Mouse (Mus musculus) hindbrain, embryonic 11.5 days (tissue): ENCODE data around the gene Epb41l5. TPM values are rescaled to one million over a fixed set of nuclear protein-coding genes. Genes with fewer than 3 reads are reported as not detected.

ENCODE experiments used
- ATAC-seq: fragments of 200-750 bp; cut with Nextera tagmentation; 2 replicates; pipeline ENCODE4 v1.8.0; 2017; ENCODE audit warnings: mild to moderate bottlenecking, moderate TSS enrichment, moderate library complexity; ENCODE audit not compliant: low FRiP score
- DNase-seq: peaks from one replicate; pipeline ENCODE4 v3.0.0-alpha.2; 2015; ENCODE audit warnings: low spot score
- H3K27ac ChIP-seq: fragments of 300-500 bp; sonication (generic); 2 replicates; pipeline ENCODE4 v1.5.1; 2014; ENCODE audit warnings: mild to moderate bottlenecking, low read depth, low read length
- H3K27me3 ChIP-seq: fragments of 300-500 bp; sonication (generic); 2 replicates; pipeline ENCODE4 v1.6.1; 2014; ENCODE audit warnings: mild to moderate bottlenecking, low read length, moderate library complexity, mixed read lengths; ENCODE audit not compliant: control insufficient read depth, insufficient read depth
- H3K36me3 ChIP-seq: fragments of 300-500 bp; sonication (generic); 2 replicates; pipeline ENCODE4 v1.6.1; 2014; ENCODE audit warnings: mild to moderate bottlenecking, low read length, moderate library complexity, mixed read lengths; ENCODE audit not compliant: control insufficient read depth, insufficient read depth
- H3K4me1 ChIP-seq: fragments of 300-500 bp; sonication (generic); replicated peaks from 2 replicates; pipeline ENCODE4 v1.6.1; 2014; ENCODE audit warnings: low read length, mixed read lengths; ENCODE audit not compliant: control insufficient read depth, insufficient read depth
- H3K4me2 ChIP-seq: fragments of 300-500 bp; sonication (generic); replicated peaks from 2 replicates; pipeline ENCODE4 v1.6.1; 2014; ENCODE audit warnings: mild to moderate bottlenecking, low read depth, low read length
- H3K4me3 ChIP-seq: fragments of 300-500 bp; sonication (generic); 2 replicates; pipeline ENCODE4 v1.5.1; 2014; ENCODE audit warnings: low read depth, low read length
- H3K9ac ChIP-seq: fragments of 300-500 bp; sonication (generic); 2 replicates; pipeline ENCODE4 v1.6.1; 2014; ENCODE audit warnings: low read depth, low read length
- H3K9me3 ChIP-seq: fragments of 300-500 bp; sonication (generic); 2 replicates; pipeline ENCODE4 v1.6.1; 2016; ENCODE audit warnings: low read length; ENCODE audit not compliant: control insufficient read depth
- WGBS: fragments of 180-500 bp; shearing (Covaris S2); extraction: QIAGEN DNeasy Blood & Tissue Kit; methylation state at CpG from one replicate; pipeline ENCODE4 v1.1.7; 2014; 5-methylcytosine and 5-hydroxymethylcytosine counted together
- polyA plus RNA-seq: library from polyadenylated mRNA; unstranded; fragments of >200 nt; fragmentation: Nextera tagmentation; extraction: Ambion mirVana; gene quantifications from 2 replicates; pipeline ENCODE4 v1.2.1, GENCODE M21; 2014

Epb41l5 gene
- polyA plus RNA-seq = 32.9 and 37.9 TPM in 2 replicates

GRCm38 (mm10) chr1:119648205-119649111 lies at the start of gene Epb41l5:
Gene Epb41l5, minus strand, starts transcription at chr1:119649000.
- H3K4me2 ChIP-seq = peak within 1 kb of the TSS; percentile 76
- peak; percentile 95 for DNase-seq

GRCm38 (mm10) chr1:119696860-119697259 lies 48.1 kb upstream of the Epb41l5 start:
- WGBS = 95% methylated on average over 1 of the region's 1 CpGs
- no peak overlapping the region for H3K27ac ChIP-seq
- DNase-seq (no peak), ATAC-seq (no peak)
- H3K9ac ChIP-seq = no peak overlapping the region
- no peak overlapping the region for H3K4me2 ChIP-seq
- H3K9me3 ChIP-seq = no peaks in the 10 kb centered on the region
- H3K27me3 ChIP-seq = no peaks in the 10 kb centered on the region
- no peak overlapping the region for H3K4me3 ChIP-seq
- no peaks in the 10 kb centered on the region for H3K4me1 ChIP-seq
- no peaks in the 10 kb centered on the region for H3K36me3 ChIP-seq

More at GRCm38 (mm10) chr1:119648205-119649111, at the start of gene Epb41l5:
- Histone ChIP-seq H3K27me3 (no peaks in the 10 kb centered on the region), H3K36me3 (no peaks in the 10 kb centered on the region), H3K4me3 (peak within 1 kb of the TSS; percentile 74), H3K4me1 (no peaks in the 10 kb centered on the region), H3K27ac (peak within 1 kb of the TSS; percentile 65), H3K9me3 (no peaks in the 10 kb centered on the region), H3K9ac (peak within 1 kb of the TSS; percentile 58)
- WGBS = under 1% methylated on average over 85 of the region's 86 CpGs
- peak; percentile 98 for ATAC-seq

DNA sequence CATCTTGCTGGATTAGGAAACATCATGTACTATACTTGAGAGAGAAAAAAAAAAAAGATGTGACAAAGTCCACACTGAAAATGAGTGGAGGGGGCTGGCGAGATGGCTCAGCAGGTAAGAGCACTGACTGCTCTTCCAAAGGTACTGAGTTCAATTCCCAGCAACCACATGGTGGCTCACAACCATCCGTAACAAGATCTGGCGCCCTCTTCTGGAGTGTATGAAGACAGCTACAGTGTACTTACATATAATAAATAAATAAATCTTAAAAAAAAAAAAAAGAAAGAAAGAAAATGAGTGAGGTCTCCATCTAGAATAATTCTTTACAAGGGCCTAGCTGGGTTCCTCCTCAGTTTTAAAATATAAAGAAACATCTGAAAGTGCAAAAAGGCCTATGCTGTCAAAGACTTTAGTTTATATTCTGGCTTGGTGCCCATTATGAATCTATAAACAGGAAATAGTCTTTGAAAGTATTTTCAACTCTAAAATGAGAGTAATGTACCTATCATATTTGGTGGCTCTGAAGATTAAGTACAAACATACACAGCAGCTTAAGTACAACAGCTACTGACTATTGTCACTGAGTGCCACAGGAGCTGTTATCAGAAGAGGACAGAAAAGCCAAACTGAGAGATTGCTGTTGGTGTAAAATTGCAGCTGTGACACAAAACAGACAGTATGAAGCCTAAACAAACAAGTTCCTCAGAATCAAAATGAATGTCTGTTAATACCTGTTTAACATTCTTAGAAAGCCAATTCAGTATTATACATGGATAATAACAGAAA lies 37.2 kb upstream of the Epb41l5 start:
- Histone ChIP-seq H3K4me2 (no peak overlapping the region), H3K27ac (no peak overlapping the region), H3K36me3 (no peaks in the 10 kb centered on the region), H3K27me3 (no peaks in the 10 kb centered on the region), H3K4me1 (no peaks in the 10 kb centered on the region), H3K4me3 (no peak overlapping the region), H3K9ac (no peak overlapping the region), H3K9me3 (no peaks in the 10 kb centered on the region)
- 90% methylated on average over 3 of the region's 3 CpGs for WGBS
- ATAC-seq (no peak), DNase-seq (no peak)

- no peaks in the 10 kb centered on the region for H3K27me3 ChIP-seq
- WGBS = 79% methylated on average over 2 of the region's 2 CpGs
- no peak overlapping the region for H3K9ac ChIP-seq
- no peaks in the 10 kb centered on the region for H3K36me3 ChIP-seq
- ATAC-seq = no peak
- DNase-seq = no peak
- no peaks in the 10 kb centered on the region for H3K4me1 ChIP-seq
- H3K27ac ChIP-seq = no peak overlapping the region
- no peak overlapping the region for H3K4me2 ChIP-seq
- H3K4me3 ChIP-seq = no peak overlapping the region
- no peaks in the 10 kb centered on the region for H3K9me3 ChIP-seq
Measured at GRCm38 (mm10) chr1:119681663-119682213, 32.9 kb upstream of the Epb41l5 start.

- DNase-seq = peak; percentile 35
- Histone ChIP-seq H3K36me3 (no peaks in the 10 kb centered on the region), H3K27me3 (no peaks in the 10 kb centered on the region), H3K4me3 (no peak overlapping the region), H3K9ac (no peak overlapping the region), H3K27ac (no peak overlapping the region), H3K4me1 (no peaks in the 10 kb centered on the region), H3K4me2 (no peak overlapping the region), H3K9me3 (no peaks in the 10 kb centered on the region)
- 79% methylated on average over 1 of the region's 1 CpGs for WGBS
- 0 out of 2 replicates have a peak, but pooled peaks have one; percentile 47 for ATAC-seq
Measured at GRCm38 (mm10) chr1:119674984-119675383, 26.2 kb upstream of the Epb41l5 start.

DNA sequence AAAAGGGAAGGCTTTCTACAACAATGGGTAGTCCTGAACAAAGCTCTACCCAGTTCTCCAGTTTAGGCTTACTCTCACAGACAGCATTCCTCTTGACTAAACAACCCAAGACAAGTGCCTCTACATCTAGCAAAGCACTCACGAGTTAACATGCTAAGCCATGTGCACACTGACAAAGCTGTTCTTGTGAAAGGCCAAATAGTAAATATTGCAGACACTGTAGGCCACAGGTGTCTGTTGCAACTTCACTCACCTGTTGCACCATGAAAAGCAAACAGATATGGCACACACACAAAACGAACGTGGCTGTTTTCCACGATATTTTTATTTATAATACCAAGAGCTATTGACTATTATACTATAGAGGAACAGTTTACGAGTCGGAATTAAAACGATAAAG lies 18.1 kb upstream of the Epb41l5 start:
- WGBS = 94% methylated on average over 7 of the region's 7 CpGs
- Histone ChIP-seq H3K27me3 (no peaks in the 10 kb centered on the region), H3K4me3 (no peak overlapping the region), H3K9ac (no peak overlapping the region), H3K4me1 (no peaks in the 10 kb centered on the region), H3K27ac (no peak overlapping the region), H3K4me2 (no peak overlapping the region), H3K36me3 (0 out of 2 replicates have a peak, but pooled peaks cover 2% of the 10 kb centered on the region), H3K9me3 (no peaks in the 10 kb centered on the region)
- DNase-seq (no peak), ATAC-seq (no peak)

DNA sequence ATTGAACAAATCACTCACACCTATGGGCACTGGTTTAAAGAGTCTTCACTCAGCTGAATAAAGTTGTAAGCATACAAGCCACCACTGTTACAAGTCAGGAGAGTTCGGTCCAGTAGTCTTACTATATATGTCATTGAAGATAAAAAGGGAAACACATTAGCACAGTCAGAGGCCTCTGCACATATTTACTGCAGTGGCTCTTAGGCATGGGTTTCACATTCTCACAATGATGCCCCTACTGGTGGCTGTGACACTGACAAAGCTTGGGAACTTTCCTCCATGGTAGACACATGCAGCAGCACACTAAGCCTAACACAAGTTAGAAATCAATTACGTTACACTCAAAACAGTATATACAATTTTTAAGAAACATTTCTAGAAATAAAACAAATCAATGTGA lies 5.5 kb upstream of the Epb41l5 start:
- Histone ChIP-seq H3K36me3 (no peaks in the 10 kb centered on the region), H3K27ac (no peak overlapping the region), H3K9ac (no peak overlapping the region), H3K4me1 (no peaks in the 10 kb centered on the region), H3K27me3 (no peaks in the 10 kb centered on the region), H3K4me2 (no peak overlapping the region), H3K4me3 (no peak overlapping the region), H3K9me3 (no peaks in the 10 kb centered on the region)
- WGBS = 91% methylated on average over 2 of the region's 2 CpGs
- DNase-seq (no peak), ATAC-seq (no peak)

DNA sequence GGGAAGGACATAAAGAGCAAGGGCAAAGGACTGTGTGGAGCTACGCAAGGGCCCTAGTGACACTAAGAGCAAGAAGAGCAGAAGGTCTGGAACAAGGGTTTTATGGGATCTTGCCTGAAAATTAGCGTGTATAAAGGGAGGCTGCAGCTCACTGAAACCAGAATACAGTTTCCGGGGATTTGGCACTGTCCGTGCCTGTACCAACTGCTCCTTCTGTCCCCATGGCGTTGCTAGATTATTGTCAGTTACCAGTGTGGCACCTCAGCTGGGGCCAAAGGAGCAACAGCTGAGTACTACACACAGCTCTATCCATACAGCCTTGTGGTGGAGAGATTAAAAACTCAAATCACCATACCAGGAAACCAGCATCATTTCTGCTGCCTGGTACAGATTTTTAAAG lies 1.6 kb upstream of the Epb41l5 start:
- no peaks in the 10 kb centered on the region for H3K27me3 ChIP-seq
- DNase-seq (no peak), ATAC-seq (no peak)
- no peaks in the 10 kb centered on the region for H3K9me3 ChIP-seq
- H3K36me3 ChIP-seq = no peaks in the 10 kb centered on the region
- H3K27ac ChIP-seq = no peak overlapping the region
- no peak overlapping the region for H3K9ac ChIP-seq
- no peak overlapping the region for H3K4me2 ChIP-seq
- 94% methylated on average over 5 of the region's 5 CpGs for WGBS
- no peaks in the 10 kb centered on the region for H3K4me1 ChIP-seq
- H3K4me3 ChIP-seq = no peak overlapping the region
